Mouse (Mus musculus): ENCODE measurements around the gene Gm9573.

Gene Gm9573

DNA sequence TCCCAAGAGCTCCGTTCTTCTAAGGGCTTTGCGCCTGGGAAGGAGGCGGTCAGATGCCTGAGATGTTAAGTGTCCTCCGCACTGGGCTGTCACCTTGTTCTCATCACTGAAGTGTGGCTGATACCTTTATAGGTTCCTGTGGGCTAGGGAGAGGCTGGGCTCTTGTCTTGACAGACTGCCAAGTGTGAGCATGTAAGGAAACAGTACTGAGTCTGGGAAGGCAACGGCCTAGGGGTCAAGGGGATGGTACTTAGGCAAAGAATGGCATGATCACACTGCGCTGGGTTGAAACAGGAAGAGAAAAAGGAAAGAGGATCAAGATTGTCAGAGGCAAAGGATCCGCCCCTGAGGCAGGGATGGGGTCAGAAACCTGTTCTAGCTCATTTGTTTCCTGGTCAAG lies at the start of gene Gm9573:
TSS of gene Gm9573 (minus strand) at position 101 of the 400 bp plus-strand sequence.
- no peak for DNase-seq (ENCODE audit: low read depth, low spot score)

DNA sequence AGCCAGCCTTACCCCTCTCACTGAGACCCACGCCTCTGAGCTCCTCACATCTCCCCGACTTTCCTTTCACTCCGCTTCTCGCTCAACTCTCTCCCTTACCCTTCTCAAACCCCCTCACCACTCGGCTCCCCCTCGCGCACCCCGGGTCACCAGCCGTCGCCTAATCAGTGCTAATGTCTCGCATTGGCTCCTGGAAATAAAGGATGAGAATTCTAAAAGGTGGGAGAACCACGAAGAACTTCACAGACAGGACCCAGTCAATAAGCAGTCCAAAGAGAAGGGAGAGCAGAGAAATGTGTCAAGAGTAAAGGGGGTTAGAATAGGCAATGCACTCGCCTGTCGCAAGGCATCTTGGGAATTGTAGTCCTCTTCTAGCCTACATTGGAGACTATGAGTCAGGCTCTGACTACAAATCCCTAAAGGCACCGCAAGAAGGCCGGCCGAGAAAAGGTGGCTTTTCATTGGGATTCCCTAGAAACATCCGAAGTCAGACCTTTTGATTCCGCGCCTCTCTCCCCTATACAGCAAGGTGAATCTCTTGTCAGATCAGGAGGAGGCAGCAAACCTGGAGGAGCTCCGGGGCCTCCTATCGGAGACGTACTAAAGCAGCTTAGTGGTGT lies 47.1 kb upstream of the Gm9573 start, which contains the start of gene Gtf2h4:
TSS of gene Gtf2h4 (minus strand) at position 324 of the 620 bp plus-strand sequence.
- peak; percentile 93 for DNase-seq (ENCODE audit: low read depth, low spot score)

DNA sequence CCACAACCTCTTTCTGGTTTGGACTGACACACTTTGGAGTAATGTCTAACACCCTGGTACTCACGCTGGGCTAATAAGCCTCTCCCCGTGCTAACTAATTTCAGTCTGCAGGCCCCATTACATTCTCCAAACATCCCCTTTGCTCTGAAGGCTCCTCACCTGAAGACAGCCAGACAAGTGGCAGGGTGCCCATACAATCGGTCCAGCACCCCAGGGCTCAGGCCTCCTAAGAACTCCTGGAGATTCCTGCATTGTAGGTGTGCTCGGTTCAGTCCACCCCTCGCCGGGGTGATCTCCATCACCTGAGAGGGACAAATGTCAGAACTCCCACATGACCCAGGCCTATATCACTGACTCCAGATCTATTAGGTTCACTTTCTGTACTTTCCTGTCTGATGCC lies 46.1 kb upstream of the Gm9573 start:
- no peak for DNase-seq (ENCODE audit: low read depth, low spot score)

DNA sequence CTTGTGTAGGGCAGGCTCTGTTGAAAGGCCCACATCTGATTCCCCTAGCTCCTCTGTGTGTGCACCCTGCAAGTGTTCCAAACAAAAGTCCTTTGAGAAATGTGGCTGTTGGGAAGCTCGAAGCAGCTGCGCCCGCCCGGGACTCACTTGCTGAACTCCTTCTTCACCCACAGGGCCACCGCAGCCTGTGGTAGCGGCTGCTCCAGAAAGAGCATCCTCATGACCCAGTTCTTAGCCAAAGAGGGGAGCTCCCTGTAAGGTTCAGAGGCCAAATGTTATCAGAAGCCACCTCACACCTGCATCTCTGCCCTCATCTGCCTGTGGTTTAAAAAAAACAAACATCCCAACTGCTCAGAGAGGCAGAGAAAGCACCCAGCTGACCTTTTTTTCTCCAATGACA lies 45.4 kb upstream of the Gm9573 start:
- DNase-seq (ENCODE audit: low read depth, low spot score) = no peak

DNA sequence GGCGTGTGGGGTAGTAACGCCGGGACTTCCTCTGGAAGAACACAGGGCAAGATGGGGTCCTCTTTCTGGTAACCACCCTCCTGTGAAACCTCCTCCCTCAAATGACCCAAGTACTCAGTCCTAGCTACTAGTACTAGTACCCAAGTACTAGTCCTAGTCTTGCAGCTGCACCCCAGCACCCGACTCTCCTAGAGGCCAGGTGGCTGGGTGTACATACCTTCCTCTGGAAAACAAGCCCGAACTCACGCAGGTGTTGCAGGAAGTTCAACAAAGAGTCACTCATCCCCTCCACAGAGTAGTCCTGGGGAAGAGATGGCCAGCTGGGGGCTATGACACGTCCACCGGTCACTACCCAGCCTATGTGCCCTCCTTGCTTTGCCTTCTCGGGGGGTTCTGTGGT lies 43.3 kb upstream of the Gm9573 start:
- no peak for DNase-seq (ENCODE audit: low read depth, low spot score)

DNA sequence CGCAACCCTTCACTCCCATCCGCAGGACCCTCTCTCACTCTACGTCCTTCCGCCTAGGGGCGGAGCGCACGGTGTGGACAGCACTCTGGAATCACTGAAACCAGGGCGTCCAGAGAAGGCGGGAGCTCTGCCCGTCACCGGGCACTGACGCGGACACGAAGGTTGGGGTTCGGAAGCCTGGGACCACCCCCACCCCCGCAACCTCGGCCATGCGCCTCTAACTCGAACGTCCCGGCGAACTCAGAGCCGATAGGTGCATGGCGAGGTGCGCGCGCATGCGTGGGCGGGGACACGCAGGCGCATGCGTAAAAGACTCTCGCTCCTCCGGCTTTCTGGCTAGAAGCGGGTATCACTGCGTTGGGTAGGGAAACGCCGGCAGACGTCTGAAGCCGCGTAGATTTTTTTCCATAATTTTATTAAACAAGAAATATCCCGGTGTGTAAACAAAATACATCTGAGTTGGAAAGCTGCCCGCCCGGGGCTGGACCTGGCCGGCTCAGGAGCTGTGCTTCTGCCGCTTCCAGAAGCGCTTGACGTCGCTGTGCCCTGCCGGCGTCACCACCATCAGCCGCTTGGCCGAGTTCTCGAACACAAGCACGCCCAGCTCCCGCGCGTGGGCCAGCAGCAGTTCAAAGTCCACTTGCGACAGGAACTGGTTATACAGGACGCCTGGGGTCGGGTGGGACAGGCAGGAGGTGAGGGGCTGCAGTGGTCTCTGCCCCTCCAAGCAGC lies 41.1 kb upstream of the Gm9573 start, which contains the start of gene Vars2:
TSS of gene Vars2 (minus strand) at position 259 of the 732 bp plus-strand sequence.
- DNase-seq (ENCODE audit: low read depth, low spot score) = peak; percentile 96

DNA sequence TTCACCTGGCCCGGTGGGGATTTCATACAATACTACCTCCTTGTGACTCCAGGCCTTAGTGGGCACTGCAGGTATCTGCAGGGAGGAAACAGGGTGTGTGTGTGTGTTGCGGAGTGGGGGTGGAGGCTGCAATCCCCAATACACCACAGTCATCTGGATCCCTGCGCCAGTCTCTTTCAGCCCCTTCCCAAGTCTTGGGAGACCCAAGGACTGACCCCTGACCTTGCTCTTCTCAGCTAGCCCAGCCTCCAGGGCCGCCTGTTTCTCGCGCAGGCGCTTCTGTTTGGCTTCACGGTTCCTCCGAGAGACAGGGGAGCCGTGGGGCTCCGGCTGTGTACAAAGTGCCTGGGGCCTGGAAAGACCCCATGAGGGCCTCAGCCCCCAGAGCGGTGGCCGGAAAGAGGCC lies 40.4 kb upstream of the Gm9573 start:
- peak; percentile 43 for DNase-seq (ENCODE audit: low read depth, low spot score)

DNA sequence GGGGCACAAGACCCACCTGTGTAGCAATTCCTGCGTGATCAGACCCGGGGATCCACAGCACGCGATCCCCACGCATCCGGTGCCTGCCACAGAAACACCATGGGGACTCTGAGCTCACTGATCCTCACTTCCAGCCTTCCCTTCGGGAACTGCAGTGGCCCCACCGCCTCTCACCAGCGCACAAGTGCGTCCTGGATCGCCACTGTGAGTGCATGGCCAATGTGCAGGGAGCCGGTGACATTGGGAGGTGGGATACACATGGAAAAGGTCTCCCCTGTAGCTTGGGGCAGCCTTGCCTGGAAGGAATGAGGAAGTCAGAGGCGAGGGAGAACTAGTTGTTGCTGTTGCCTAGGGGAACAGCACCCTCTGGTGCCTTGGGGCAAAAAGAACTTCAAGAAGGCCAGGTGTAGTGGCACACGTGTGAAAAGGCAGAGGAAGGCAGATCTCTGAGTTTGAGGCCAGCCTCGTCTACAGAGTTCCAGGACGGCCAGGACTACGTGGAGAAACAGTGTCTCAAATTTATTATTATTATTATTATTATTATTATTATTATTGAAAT lies 39.6 kb upstream of the Gm9573 start:
- no peak for DNase-seq (ENCODE audit: low read depth, low spot score)

DNA sequence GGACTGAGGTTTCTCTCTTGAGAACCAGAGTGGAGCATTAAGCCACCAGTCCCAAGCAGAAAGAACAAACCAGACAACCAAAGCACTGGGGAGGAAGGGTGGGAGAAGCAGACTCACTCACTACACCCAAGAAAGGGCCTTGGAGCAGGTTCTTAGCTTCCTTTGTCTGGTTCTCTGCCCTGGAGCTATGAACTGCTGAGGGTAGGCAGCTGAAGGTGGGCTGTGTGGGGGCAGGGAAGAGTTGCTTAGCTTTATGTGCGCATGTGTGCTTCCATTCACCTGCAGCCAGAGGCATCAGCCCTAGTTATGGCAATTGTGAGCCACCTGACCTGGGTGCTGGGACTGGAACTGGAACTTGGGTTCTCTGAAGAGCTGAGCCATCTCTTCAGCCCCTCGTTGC lies 26.6 kb upstream of the Gm9573 start:
- no peak for DNase-seq (ENCODE audit: low read depth, low spot score)

DNA sequence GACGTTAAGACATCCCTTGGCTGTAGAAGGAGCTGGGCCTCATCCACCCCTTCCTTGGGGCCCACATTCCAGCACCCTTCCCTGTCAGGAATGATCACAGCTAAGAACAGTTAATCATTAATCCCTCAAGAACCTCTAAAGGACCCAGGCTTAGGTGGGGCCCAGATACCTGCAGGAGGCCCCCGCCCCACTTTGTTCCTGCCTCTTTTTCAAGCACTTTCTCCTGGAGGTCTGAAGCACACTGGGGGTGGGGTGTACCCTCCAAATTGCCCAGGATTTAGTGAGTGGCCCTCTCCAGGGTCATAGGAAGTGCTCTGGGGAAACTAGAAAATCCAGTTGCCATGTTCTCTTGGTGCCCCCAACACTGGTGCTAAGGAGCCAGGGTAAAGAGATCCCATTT lies 23.0 kb upstream of the Gm9573 start:
- DNase-seq (ENCODE audit: low read depth, low spot score) = no peak

DNA sequence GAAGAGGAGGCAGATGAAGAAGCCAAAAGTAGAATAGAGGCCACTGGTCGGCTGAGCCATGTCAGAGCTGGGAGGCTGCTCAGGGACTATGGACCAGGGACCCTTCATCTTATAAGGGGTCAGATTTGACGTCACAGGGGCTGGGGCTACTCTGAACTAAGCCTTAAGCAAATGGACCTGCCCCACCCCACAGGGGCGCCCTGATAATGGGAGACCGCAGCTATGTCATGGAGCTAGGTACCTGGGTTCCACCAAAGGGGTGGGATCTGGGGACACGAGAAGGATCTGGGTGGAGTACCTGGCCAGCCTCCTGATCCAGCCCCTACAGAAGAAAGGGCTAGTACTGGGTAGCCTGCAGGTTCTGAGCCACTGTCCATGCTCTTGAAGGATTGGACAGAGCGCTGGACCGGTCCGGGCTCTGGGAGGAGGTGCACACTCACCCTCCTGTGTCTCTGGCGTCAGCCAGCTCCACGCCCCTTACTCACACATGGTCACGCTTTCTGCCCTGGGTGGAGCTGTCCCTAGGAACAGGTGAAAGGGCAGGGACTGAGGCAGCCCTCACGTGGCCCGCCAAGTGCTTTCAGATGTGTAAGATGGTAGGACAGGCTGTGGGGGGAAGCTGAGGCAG lies 17.3 kb upstream of the Gm9573 start, which contains the start of gene Mucl3:
TSS of gene Mucl3 (minus strand) at position 87 of the 628 bp plus-strand sequence.
- DNase-seq (ENCODE audit: low read depth, low spot score) = no peak

DNA sequence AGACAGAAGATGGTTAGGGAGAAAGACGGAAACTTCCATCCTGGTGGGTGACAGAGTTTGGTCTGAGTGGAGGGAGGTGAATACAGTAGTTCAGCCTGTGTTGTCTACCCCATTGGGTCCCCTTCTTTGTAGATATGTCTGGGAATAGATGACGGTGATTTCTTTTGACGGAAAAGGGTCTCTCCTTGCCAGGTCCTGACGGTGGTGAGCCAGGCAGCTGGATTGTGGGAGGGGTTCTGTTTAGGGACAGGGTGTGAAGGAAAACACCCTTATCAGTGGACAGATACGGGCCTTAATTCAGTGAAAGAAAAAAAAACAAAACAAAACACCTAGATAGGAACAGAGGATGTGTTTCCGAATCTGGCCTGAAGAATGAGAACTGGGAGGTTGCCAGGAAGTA lies 12.9 kb upstream of the Gm9573 start:
- DNase-seq (ENCODE audit: low read depth, low spot score) = no peak

DNA sequence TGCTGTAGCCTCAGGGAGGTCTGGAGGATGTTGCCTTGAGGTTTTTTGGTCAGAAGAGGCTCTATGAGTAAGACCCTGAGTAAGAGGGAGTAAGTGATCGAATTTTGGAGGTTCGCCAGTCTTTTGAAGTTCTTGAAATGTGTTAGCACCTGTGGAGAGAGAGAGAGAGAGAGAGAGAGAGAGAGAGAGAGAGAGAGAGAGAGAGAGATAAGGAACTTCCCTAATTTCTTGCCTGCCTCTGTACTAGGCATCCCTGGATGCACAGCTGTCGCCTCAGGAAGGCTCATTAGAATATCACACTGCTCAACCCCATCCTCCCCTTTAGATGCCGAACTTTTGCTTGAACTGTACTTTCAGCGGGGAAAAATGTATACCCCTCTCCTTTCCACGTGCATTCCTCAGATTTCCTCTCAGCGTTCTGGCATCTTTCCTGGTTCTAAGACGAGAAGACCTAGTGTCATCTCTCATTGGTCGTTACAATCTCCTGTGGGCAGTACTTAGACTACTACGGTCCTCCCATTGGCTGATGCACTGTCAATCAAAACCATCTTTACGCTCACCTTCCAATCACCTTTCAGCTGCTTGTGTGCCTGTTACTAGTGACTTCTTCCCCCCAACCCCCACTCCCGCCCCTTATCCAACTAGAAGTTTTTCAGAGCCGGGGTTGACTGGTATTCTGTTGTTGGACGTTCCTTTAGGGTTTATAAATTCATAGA lies 12.2 kb upstream of the Gm9573 start:
- DNase-seq (ENCODE audit: low read depth, low spot score) = peak; percentile 65

DNA sequence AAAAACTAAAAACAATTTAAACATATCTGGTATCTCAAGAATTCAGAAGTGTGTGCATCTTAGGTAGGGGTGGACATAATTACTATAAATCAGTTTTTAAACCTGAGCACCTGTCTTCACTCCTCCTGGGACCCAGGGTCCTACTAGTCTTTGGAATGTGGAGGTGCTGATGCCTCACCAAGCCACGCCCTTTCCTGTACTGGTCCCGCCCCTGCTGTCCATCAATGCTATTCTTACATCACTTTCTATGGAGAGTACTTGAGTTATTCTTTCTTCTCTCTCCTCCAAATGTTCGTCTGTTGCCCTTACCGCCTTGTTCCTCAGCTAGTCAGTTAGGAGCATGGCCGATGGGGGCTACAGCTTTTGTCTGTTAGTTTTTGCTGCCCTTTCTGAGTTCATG lies 9.9 kb upstream of the Gm9573 start:
- DNase-seq (ENCODE audit: low read depth, low spot score) = no peak

DNA sequence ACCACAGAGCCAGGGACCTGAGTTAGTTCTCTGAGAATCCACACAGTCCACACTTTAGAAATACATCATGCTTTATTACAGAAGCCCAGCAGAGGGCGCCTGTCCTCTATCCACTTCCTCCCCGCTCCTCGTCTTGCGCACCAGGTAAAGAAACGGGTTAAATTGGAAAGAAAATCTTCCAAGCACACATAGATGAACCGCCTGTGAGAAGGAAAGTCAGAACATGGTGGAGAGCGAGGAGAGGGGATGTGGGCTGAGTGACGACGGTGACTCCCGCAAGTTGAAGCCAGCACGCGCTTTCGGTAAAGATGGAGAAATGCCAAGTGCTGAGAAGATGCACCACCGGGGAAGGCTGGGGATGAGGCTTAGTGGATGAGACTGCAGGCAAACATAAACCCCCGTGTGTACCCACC lies 9.3 kb upstream of the Gm9573 start:
- DNase-seq (ENCODE audit: low read depth, low spot score) = peak; percentile 74

DNA sequence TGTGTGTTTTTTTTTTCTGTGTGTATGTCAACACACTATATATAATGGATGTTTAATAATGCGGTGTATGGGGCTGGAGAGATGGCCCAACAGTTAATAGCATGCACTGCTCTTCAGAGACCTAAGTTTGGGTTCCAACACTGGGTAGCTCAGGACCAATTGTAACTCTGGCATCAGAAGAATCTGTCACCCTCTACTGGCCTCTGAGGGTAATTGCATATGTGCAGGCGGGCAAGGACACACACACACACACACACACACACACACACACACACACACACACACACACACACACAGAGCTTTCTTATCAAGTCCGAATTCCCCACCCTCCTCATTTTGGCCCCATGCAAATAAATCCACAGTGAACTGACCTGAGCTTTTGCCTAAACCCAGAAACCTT lies 8.8 kb upstream of the Gm9573 start:
- DNase-seq (ENCODE audit: low read depth, low spot score) = no peak

DNA sequence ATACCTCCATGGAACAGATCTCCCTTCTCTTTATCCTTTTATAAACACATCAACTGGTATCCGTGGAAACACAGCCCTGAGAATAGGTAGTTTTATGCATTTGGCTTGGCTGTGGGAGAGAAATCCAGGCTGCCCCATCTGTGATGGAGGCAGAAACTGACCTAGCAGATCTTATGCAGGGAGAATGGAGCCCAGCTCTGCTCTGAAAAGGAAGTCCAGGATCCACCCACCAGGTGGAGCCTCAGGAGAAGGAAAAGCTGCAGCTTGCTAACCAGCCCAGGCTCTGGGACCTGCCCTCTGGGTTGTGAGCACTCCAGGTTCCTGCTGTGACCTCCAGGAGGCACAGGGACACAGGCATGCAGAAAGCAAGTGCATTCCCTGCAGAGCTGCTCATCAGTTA lies 7.6 kb upstream of the Gm9573 start:
- peak; percentile 21 for DNase-seq (ENCODE audit: low read depth, low spot score)

DNA sequence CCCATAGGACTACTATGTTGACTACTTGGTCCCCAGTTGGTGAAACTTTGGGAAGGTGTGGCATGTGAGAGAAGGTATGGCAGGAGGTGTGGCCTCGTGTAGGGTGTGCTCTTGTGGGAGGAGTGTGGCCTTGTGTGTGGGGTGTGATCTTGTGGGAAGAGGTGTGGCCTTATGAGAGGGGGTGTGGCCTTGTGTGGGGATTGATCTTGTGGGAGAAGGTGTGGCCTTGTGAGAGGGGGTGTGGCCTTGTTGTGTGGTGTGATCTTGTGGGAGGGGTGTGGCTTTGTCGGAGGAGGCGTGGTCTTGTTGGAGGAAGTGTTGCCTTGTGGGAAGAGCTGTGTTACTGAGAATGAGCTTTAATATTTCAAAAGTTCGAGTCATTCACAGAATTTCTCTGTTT lies 9.3 kb downstream of the Gm9573 start:
- no peak for DNase-seq (ENCODE audit: low read depth, low spot score)

DNA sequence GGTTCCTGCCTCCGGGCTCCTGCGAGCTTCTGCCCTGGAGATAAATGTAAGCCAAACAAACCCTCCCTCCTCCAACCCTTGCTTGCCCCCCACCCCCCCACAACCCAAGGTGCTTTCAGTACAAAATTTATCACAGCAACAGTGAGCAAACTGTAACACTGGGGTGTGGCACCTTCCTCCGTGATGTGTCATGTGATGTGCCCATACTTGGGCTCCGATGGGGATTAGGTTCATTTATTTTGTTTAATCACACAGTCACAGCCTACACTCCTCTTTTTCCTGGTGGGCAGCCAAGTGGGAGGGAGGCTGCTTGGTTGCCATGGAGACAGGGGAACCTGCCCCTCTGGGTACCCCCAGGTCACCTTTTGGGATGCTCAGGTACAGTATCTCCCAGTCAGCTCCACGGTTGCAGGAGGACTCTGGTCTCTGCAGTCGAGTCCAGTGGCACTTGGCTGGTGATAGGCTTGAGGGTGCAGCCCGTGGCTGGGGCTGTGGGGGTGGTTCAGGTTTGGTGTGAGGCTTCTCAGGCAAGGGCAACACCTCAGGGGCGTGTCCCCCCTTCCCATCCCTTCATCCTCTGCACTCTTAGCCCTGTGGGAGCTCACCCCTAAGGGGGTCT lies 24.6 kb downstream of the Gm9573 start:
- no peak for DNase-seq (ENCODE audit: low read depth, low spot score)

DNA sequence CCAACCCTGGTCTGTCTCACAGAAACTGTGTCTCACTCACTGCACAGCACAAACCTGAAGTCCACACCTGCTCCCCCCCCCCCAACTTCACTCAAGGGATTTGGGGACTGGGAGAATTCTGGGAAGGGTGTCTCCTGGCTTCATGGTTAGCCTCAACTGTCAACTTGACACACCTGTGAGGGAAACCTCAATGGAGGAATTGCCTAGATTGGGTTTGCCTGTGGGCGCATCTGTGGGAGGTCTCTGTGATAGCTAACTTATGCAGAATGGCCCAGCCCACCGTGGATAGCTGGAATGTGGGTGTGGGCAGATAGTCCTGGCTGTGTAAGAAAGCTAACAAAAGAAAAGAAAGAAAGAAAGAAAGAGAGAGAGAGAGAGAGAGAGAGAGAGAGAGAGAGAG lies 25.2 kb downstream of the Gm9573 start, which contains the start of gene Sfta2:
TSS of gene Sfta2 (plus strand) at position 301 of the 400 bp plus-strand sequence.
- DNase-seq (ENCODE audit: low read depth, low spot score) = no peak

DNA sequence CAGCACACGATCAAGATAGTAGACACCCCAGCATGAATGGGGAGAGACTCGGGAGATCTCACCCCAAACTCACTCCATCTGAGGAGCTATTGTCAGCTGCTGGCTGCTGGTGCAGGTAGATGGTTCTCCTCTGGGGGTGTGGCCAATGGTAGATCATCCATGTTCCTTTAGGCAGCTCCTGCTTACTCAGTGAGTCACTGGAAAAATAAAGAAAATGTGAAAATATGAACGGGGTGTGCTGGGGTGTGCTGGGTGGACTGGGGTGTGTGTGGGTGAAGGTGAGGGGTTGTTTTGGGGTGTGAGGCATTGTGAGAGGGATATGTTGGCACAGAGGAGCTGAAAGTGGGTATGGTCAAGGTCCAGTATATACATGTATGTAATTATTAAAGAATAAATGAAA lies 29.0 kb downstream of the Gm9573 start:
- no peak for DNase-seq (ENCODE audit: low read depth, low spot score)

Measured in forelimb bud, embryonic 11.5 days (tissue).